Mouse (Mus musculus) liver, adult 10 weeks (tissue): ENCODE results near the gene Cldn8. TPM values are rescaled to one million over a fixed set of nuclear protein-coding genes. Genes with fewer than 3 reads are reported as not detected.

Experiments
- polyA plus RNA-seq: library from polyadenylated mRNA; stranded (reverse); fragments of 350-450 nt; fragmentation: Illumina TruSeq; extraction: RNeasy Lipid Tissue Mini Kit (QIAGEN cat#74804); gene quantifications from one replicate; pipeline ENCODE4 v1.2.3, GENCODE M21; 2014; ENCODE audit warnings: low read depth, low replicate concordance

The Cldn8 gene
- 1.4 TPM for polyA plus RNA-seq

DNA sequence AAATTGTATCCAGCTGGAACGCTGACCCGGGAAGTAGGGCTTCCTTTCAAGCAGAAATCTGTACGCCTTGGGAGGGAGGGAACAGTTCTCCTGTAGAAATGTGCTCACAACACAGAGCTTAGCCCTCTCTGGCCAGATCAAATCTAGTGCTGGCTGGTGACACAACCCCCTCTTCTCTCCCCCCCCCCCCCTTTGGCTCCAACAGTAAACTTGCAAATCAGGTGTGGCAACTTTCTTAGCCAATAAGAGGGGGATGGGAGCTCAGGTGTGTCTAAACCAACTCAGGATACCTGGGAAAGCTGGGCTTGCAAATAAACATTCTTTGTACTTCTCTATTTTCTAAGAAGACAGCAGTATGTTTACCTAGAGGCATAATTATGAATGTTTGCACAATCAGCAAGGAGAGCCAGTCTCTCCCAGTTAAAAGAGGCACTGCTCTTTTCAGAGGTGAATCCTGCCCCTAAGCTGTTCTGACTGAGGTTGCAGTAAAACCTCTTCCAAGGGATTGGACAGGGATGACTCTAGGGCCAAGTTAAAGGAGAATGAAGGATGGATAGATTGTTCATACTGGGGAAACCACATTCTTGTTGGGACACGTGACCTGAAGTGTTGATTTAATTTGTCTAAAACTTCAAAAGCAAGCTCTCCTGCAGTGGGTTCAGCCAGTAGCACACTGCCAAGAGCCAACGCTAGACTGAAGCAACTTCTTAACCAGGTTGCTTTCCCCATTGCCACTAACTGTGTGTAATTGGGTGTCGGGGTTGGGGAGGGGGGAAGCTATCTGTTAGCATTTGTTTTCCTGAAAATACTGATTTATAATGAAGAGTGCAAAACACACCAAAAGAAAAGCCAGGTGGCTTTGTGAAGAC lies at the start of gene Cldn8:
Gene Cldn8, minus strand, starts transcription at position 139 of the 869 bp plus-strand sequence.

GRCm38 (mm10) chr16:88611922-88612321 lies 48.9 kb upstream of the Cldn8 start, which contains the start of gene Krtap24-1:
Gene Krtap24-1, minus strand, starts transcription at chr16:88612279.

Other genes with a start within 250 kb of the Cldn8 start
- gene Cldn17, start 56.2 kb downstream of the Cldn8 start, polyA plus RNA-seq = not detected
- not detected for gene Krtap24-1, start 49.1 kb upstream of the Cldn8 start, polyA plus RNA-seq
- gene 2310079G19Rik, start 64.5 kb upstream of the Cldn8 start, polyA plus RNA-seq = not detected
- not detected for gene Krtap26-1, start 84.6 kb upstream of the Cldn8 start, polyA plus RNA-seq
- not detected for gene Krtap27-1, start 108.5 kb upstream of the Cldn8 start, polyA plus RNA-seq
- not detected for gene 2310061N02Rik, start 144.8 kb upstream of the Cldn8 start, polyA plus RNA-seq
- not detected for gene Krtap13-1, start 165.7 kb upstream of the Cldn8 start, polyA plus RNA-seq
- gene Krtap13, start 188.5 kb upstream of the Cldn8 start, polyA plus RNA-seq = not detected
- not detected for gene 2310034C09Rik, start 195.7 kb upstream of the Cldn8 start, polyA plus RNA-seq
- not detected for gene 2310057N15Rik, start 211.0 kb upstream of the Cldn8 start, polyA plus RNA-seq
- not detected for gene Gm5965, start 214.7 kb upstream of the Cldn8 start, polyA plus RNA-seq
- gene Gm20741, start 249.0 kb upstream of the Cldn8 start, polyA plus RNA-seq = not detected